Mouse (Mus musculus) spleen, postnatal 10 days (tissue): Measurements from ENCODE around the gene Sema5a.

Experiments
- DNase-seq, 2 experiments: peaks; one replicate each; pipeline ENCODE4 v3.0.0; 2021 to 2022; ENCODE audit warnings: low spot score in 2 of 2

Sema5a gene

DNA sequence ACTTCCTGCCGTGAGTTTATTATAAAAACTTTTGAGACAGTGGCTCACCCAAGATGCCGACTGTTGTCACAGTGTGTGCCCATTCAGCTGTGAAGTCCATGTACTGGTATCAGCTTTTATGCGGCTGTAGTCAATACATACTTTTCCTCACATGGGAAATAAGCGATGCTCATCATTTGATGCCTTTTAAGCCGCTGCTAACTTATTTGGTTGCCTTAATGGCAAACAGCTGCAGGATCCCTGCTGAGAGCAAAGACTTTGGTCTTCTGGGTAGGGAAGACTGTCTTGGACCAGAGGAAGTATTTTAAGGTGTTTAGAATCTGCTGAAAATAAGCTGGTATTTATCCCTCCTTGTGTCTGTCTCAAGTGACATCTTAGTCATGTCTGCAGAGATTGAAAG, 2.7 kb downstream of the Sema5a start:
- DNase-seq: no peak

- DNase-seq: no peak
Observed at GRCm38 (mm10) chr15:32254806-32255205, 10.2 kb downstream of the Sema5a start.

- DNase-seq: no peak
Observed at GRCm38 (mm10) chr15:32257340-32257739, 12.7 kb downstream of the Sema5a start.

DNA sequence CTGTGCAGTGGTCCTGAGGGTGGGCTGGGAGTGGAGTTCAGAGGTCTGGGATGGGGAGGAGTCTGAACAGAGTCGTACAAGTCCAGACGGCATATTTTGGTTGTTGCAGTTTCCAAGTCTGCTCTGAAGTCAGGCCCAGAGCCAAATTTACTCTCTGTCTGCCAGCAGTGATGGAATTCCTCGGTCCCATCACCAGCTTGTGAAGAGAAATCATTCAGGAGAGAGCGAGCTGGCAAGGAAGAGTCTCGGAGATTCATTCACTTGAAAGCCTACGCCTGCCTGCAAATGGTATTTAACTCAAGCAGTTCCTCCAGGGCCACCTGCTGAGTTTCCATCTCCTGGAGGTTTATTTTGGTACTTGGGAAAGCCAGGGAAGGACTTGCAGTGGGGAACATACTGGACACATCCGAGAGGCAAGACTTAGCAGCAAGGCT, 13.3 kb downstream of the Sema5a start:
- DNase-seq: no peak

DNA sequence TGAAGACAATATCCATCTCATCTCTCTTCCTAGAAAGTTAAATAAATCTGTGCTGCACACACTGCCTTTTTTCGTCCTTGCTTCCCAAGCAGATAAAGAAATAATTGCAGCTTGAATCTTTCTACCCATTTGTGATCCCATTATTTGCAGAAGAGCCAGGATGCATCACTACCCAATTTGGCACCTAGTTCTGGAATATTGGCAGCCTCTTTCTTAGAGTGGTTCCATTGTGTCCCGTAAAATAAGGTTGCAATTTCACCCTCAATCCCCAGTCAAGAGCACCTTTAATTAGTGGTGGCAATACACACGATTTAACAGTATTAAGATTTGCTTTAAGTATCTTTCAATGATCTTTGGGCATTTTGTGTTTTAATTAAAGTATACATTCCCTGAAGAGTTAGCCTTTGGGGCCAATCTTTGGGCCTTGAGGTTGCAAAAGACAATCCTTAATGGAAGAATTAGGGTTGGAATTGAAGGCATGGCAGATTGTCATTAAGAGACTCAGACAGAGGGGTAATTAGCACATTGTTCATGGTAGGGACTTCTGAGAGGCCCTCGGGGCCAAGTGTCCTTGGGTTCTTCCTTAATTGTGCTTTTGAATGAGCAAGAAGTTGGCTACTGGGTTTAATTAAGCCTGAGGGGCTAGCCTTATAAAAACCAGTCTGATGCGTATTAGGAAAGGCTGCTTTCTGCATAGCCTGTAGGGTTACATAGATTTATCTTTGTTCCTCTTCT, 14.9 kb downstream of the Sema5a start:
- no peak for DNase-seq

DNA sequence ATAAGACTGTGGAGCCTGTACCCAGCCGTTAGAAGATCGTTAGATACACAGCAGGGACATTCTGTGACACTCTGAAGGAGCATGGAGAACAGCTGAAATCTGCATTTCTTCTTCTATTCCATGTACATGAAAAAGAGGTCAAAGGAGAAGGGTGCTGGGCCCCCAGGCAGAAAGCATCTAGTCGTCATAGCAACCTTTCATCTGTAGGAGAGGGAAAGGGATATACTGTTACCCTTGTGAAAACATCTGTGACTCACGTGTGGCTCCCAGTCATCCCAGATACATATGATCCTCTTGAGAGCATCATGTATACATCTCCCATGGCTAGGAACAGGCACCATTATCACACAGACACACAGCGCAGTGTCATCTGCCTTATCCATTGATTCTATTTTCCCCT, 16.3 kb downstream of the Sema5a start:
- DNase-seq: no peak

- DNase-seq: no peak
Observed at GRCm38 (mm10) chr15:32263651-32264050, 19.0 kb downstream of the Sema5a start.

- DNase-seq: no peak
Observed at GRCm38 (mm10) chr15:32264822-32265377, 20.3 kb downstream of the Sema5a start.

- DNase-seq: no peak
Observed at GRCm38 (mm10) chr15:32265378-32265934, 20.8 kb downstream of the Sema5a start.

- DNase-seq: no peak
Observed at GRCm38 (mm10) chr15:32266122-32266820, 21.7 kb downstream of the Sema5a start.

DNA sequence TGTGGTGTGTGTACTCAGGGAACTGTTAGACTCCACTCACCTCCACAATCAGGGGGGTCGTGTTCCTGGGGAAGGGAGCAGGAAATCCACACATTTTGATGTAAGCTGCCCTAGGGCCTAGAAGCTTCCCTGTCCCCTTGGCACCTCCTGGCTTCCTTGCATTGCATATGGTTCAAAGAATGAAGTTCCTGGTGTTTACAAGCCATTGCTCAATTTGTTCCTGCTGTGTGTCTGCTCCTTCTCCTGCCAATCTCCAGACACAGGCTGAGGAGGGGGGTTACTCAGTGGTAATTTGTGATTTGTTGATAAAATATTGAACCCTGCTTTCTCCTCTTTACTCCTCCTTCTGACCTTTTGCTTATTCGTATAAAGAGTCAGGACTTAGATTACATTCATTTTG, 25.5 kb downstream of the Sema5a start:
- DNase-seq: no peak

- no peak for DNase-seq
Observed at GRCm38 (mm10) chr15:32273925-32274324, 29.3 kb downstream of the Sema5a start.

DNA sequence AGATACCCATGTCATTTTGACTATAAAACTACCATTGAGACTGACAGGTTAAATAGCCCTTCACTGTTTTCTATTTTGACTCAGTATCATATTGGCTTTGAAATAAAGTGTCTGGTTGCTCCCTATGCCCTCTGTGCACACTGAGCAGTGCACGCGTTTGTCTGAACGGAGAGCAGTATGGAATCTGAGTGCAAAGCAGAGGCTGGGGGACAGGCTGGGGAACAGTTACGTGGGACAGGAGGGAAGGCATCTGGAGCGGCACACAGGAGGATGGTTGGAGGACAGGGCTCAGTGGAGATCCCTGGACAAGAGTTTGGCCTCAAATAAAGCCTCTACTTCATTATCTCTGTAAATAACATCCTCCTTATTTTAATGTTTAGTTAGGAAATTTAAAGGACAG, 30.4 kb downstream of the Sema5a start:
- DNase-seq: no peak

- no peak for DNase-seq
Observed at GRCm38 (mm10) chr15:32278600-32278999, 34.0 kb downstream of the Sema5a start.

DNA sequence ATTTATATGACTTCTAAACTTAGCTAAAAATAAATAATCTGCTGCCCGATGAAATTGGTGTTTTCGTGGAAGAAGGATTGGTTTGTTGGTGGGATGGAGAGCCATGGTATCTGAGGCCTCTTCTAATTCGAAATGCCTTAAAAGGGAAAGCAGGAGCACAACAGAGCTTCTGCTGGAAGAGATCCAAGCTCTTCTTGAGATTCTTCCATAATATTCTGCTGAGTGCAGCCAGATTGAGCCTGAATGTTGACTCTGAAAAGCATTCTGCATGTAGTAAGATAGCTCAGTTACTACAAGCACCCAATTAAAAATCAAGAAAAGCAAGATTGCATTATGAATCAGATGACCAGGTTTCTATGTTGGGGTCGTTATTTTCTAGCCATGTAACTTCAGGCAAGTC, 36.8 kb downstream of the Sema5a start:
- DNase-seq: no peak

DNA sequence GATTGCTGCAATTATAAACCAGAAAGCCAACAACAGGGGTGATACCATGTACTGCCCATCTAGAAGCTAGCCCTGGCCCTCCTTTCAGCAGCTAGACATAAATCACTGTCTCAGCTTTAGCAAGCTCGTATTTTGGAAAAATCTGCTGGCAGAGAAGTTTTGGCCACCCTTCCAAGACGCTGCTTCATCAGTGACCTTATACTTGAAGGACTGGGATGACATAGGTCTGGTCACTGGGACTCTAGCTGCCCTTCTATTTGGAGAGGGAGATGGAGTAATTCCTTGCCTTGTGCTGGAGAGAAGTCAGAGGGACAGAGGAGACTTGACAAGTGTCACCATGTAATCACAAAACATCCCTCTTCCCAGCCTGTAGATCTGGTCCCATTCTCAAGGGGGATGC, 40.1 kb downstream of the Sema5a start:
- no peak for DNase-seq

DNA sequence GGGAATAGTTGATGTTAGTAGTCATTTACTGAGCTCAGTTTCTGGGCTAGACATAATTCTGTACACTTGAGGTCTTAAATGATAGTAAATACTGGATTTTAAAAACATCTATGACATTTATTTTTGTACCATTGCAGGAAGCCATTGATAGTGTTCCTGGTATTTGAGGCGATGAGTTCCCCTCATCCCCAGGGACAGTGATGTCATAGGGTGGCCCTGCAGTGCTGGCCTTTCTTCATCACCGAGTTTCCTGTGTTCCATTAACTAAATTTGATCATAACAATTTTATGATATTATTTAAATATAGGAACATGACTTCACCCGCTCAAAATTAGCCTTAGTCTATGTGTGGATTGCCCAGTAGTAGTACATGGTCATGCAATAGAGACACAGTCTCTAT, 41.7 kb downstream of the Sema5a start:
- no peak for DNase-seq

DNA sequence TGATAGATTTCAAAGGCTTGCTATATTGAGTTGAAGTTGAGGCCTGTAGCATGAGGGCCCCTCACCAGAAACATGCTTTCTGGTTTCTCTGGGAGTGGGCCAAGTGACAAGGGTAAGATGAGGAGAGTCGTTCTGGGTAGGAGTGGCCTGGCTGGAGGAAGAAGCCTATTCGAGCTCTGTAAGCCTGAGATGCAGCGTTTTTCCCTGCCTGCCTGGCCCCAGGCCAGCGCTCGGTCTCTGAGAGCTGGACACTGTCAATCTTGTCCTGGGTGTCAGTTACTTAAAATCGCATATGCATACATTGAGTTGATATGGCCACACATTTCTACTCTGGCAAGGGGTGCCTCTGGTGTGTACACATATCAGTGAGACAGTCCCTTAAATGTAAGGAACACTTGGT, 43.9 kb downstream of the Sema5a start:
- DNase-seq: no peak

- no peak for DNase-seq
Observed at GRCm38 (mm10) chr15:32291000-32291399, 46.4 kb downstream of the Sema5a start.

DNA sequence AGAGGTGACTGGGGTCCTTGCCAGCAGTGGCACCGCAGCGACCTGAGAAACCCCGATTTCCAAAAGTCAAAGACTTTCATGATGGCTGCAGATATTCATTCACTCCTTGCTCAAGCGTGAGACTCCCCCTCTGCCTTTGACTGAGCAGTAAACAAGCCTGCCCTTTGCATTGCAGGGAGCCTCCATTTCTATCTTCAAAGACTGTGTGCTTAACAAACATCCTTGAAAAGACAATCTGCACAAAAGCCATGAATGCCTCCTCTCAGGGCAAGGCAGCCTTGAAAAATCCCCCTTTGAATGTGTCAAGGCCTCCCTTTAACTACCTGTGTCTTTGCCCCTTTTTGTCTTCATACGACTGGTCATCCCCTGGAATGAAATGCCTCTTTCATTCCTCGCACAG, 51.9 kb downstream of the Sema5a start:
- DNase-seq: no peak

GRCm38 (mm10) chr15:32297266-32297665, 52.7 kb downstream of the Sema5a start:
- DNase-seq: no peak

GRCm38 (mm10) chr15:32298525-32298924, 53.9 kb downstream of the Sema5a start:
- no peak for DNase-seq

DNA sequence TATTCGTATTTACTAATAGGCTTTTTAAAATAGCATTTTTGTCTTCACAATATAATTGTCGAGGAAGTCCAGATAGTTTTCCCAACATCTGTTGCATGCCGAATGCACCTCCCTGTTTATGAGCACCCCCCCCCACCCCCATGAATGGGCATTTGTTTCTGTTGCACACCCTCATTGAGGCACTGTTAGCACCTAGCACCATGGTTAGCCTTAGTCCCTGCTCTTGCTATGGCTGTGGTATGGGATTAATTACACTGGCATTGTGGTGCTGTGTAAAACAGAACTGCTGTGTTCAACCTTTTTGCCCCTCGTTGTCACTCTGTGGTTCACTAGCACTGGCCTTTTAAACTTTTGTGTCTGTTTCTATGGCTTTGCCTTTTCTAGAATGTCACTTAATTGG, 56.4 kb downstream of the Sema5a start:
- no peak for DNase-seq
